Mouse (Mus musculus) left cerebral cortex, postnatal 36 days (tissue): Measurements from ENCODE around the gene Gpn3. TPM values are rescaled to one million over a fixed set of nuclear protein-coding genes. Genes with fewer than 3 reads are reported as not detected.
"Not testable (repeated sequence)": the region's sequence is repeated elsewhere in the genome, so short reads cannot be mapped to it uniquely, and the experiment has no call there.

Experiments used
- DNase-seq, 2 experiments: peaks; one replicate each; pipeline ENCODE4 v3.0.0; 2021 to 2022; ENCODE audit warnings: low spot score in 2 of 2, mixed read lengths in 1 of 2
- intact Hi-C: fragments of 180-260 bp; cut with DNase I; formaldehyde crosslinking; loops from one replicate; pipeline ENCODE4 v1.15.1; 2025
- total RNA-seq, 2 experiments: library from RNA; stranded (reverse); gene quantifications; 2 replicates each; pipeline ENCODE4 v1.2.3; 2021

The Gpn3 gene
- total RNA-seq, 2 experiments from 2014 or later: 24.4 to 25.7 TPM

- intact Hi-C loops: no loop called here
- no peak for DNase-seq
These were observed 41.1 kb downstream of the Gpn3 start for GRCm38 (mm10) chr5:122412826-122413225.

DNA sequence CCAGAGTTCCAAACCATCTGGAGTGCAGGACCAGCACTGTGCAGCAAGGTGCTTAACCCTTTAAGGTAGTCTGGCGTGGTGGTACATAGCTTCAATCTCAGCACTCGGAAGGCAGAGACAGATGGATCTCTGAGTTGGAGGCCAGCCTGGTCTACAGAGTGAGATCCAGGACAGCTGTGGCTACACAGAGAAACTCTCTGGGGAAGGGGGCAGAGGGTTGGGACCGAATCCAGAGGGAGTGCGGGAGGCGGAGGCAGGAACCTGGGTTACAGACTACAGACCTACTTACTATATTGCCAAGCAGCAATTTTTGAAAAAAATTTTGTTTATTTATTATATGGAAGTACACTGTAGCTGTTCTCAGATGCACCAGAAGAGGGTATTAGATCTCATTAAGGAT is 42.7 kb downstream of the Gpn3 start:
- no peak for DNase-seq
- intact Hi-C loops: no loop called here

DNA sequence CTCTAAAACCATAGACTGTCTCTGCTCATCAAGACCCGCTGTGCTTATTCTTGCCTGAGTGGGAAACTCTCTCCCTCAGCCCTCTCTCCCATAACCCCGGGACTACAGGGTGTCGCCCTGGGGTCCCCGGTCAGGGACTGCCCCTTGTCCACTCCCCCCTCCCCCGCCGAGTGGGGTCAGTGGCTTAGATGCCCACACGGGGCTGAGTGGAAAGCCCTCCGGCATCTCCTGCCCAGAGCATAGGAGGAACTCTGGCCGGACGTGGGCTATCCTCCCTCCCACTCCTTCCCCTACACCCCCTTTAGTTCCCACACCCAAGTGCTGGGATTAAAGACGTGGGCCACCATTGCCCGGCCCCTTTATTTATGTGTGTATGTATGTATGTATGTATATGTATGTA is 43.8 kb downstream of the Gpn3 start:
- no peak for DNase-seq
- intact Hi-C loops: no loop called here

DNA sequence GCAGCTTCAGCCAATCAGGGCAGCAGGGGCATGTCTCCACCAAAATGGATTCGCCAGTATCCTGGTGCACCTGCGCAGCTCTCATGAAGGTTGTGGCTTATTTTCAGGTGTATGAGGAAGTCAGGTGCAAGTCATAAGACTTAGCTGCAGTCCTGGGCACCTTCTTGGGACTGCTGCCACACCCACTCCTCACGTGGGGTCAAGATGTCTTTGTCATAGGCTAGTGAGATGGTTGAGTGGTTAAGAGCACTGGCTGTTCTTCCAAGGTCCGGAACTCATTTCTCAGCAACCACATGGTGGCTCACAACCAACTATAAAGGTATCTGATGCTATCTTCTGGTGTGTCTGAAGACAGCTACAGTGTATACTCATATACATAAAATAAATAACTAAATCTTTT is 49.0 kb downstream of the Gpn3 start:
- DNase-seq: not testable (repeated sequence)
- intact Hi-C loops: loop anchor here (5.0 kb wide), 1 partner anchor 307 kb away; no protein-coding TSS in a partner anchor

- no peak for DNase-seq
- intact Hi-C loops: loop anchor here (5.0 kb wide), 1 partner anchor 306 kb away; no protein-coding TSS in a partner anchor
These were observed 49.8 kb downstream of the Gpn3 start, which contains the start of gene Anapc7 for GRCm38 (mm10) chr5:122421271-122422068. TSS of gene Anapc7 (plus strand) at chr5:122421693.

- peak; percentile 91 to 93 for DNase-seq
- intact Hi-C loops: loop anchor here (5.0 kb wide), 1 partner anchor 305 kb away; no protein-coding TSS in a partner anchor
These were observed 50.6 kb downstream of the Gpn3 start for GRCm38 (mm10) chr5:122422071-122422964.

DNA sequence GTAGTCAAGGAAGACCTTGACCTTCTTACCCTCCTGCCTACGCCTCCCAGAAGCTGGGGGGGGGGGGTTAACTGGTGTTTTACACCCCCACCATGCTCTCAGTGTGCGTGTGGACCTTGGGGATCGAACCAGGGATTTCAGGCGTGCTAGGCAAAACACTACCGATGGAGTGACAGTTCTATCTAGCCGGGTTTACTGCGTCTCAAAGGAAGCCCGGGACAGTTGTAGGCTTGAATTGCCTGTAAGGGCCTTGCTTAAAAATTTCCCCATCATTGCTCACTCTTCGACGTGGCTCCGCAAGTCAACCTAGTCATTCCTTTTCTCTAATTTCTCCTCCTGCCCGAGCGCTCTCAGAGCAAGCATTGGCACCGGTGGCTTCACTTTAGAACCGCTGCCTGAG is 51.4 kb downstream of the Gpn3 start:
- intact Hi-C loops: loop anchor here (5.0 kb wide), 1 partner anchor 304 kb away; no protein-coding TSS in a partner anchor
- no peak for DNase-seq

GRCm38 (mm10) chr5:122425550-122425949 is 53.9 kb downstream of the Gpn3 start:
- DNase-seq: no peak
- intact Hi-C loops: no loop called here

- DNase-seq: no peak
- intact Hi-C loops: no loop called here
These were observed 58.5 kb downstream of the Gpn3 start for GRCm38 (mm10) chr5:122430036-122430775.

DNA sequence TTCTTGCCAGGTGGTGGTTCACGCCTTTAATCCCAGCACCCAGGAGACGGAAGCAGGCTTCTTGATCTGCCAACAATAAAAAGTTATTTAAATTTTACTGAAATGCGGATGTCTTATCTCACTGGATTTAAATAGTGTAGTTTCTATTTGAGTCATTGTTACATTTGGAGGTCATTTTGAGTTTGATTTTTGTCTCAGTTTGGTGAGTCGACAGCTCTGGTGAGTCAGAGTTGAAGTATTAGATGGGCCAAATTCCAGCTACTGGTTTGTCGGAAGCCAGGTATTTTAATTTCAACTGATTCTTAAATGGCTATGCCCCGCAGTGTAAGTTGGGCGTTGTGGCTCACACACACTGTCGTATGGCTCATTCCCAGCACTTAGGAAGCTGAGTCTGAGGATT is 59.5 kb downstream of the Gpn3 start:
- intact Hi-C loops: no loop called here
- no peak for DNase-seq

Other genes with a start within 250 kb of the Gpn3 start
- under 1 TPM; 0.30 to 0.72 TPM for gene Ccdc63, start 231.1 kb upstream of the Gpn3 start, total RNA-seq
- 100 to 1,000 TPM; 154 to 200 TPM for gene Ppp1cc, start 213.6 kb upstream of the Gpn3 start, total RNA-seq
- 1 to 10 TPM; 2.6 to 2.7 TPM for gene Hvcn1, start 165.1 kb upstream of the Gpn3 start, total RNA-seq
- gene Tctn1, start 107.4 kb upstream of the Gpn3 start, total RNA-seq: 10 to 100 TPM; 12.2 to 14.5 TPM
- gene Pptc7, start 87.5 kb upstream of the Gpn3 start, total RNA-seq: 10 to 100 TPM; 39.1 to 42.7 TPM
- 1 to 10 TPM; 2.8 to 4.6 TPM for gene Rad9b, start 17.6 kb upstream of the Gpn3 start, total RNA-seq
- 100 to 1,000 TPM; 185 to 191 TPM for gene Vps29, start 17.5 kb upstream of the Gpn3 start, total RNA-seq
- gene Fam216a, start 488 bp downstream of the Gpn3 start, total RNA-seq: 10 to 100 TPM; 69.7 to 73.1 TPM
- 100 to 1,000 TPM; 211 to 225 TPM for gene Arpc3, start 20.0 kb downstream of the Gpn3 start, total RNA-seq
- 10 to 100 TPM; 31.5 to 34.0 TPM for gene Anapc7, start 49.8 kb downstream of the Gpn3 start, total RNA-seq
- gene Atp2a2, start 130.3 kb downstream of the Gpn3 start, total RNA-seq: 100 to 1,000 TPM; 681 to 755 TPM
- 10 to 100 TPM; 37.1 to 46.0 TPM for gene Ift81, start 242.6 kb downstream of the Gpn3 start, total RNA-seq